10 mouse cellular contexts compared by ENCODE assay signal in the genomic region with DNA sequence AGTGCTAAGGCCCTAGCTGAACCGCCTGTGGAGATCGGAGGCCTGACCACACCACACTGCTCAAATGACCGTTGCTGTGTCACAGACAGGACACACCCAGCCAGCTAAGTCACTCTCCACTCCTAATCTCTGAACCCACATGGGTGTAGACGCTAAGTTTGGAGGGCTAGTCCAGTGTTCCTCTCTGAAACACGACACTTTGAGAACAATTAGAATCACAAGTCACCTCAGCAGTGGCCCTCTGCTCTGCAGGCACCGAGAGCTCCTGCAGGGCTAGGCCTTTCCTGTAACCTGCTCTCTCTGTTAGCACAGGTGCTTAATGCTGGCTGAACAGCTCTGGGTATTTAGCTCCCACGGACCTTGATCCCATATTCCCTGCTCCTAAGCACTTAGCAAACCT. TPM values are rescaled to one million over a fixed set of nuclear protein-coding genes. Genes with fewer than 3 reads are reported as not detected.
DNase-seq lines count a peak whose midpoint lies in the region; ATAC-seq and TF ChIP-seq lines count a peak whose summit lies in the region.
"Had no signal": no experiment of that assay in that cellular context is flagged by ENCODE, and none has a peak within 500 bp of the region (broad histone marks: within the 10 kb centered on the region; RNA-seq: fewer than 3 reads in every experiment).

No protein-coding gene starts in this region.

- peaks cover 4% of the 10 kb centered on the region for H3K27me3 ChIP-seq in E14TG2a.4 (ENCODE audit: insufficient read depth, low read length)
- no peaks in the 10 kb centered on the region for H3K27me3 ChIP-seq in heart, embryonic 11.5 days (ENCODE audit: control insufficient read depth, insufficient read depth, low read length)
- H3K27me3 ChIP-seq in liver, embryonic 14.5 days (ENCODE audit: control insufficient read depth, insufficient read depth, low read length) = no peaks in the 10 kb centered on the region
- H3K27me3 ChIP-seq: embryonic facial prominence, embryonic 12.5 days had no signal

- DNase-seq in gastrocnemius, adult 18-20 months (ENCODE audit: low spot score) = peak; percentile 42
- DNase-seq in gastrocnemius, postnatal 36 days = no peak
- peak; percentile 68 to 71 (median 70) for DNase-seq in liver, embryonic 14.5 days (ENCODE audit: low read depth in 3 of 3, low spot score in 3 of 3)
- DNase-seq in frontal cortex, adult 2 months (ENCODE audit: extremely low spot score in 1 of 2, low spot score in 1 of 2) = no peak
- no peak for DNase-seq in right cerebral cortex, adult 18-20 months
- no peak for DNase-seq in layer of hippocampus, postnatal 10 days (ENCODE audit: low spot score in 2 of 2)
- DNase-seq: adrenal gland, adult 8-10 months had no signal

- H3K4me1 ChIP-seq in E14TG2a.4 (replicated peaks; ENCODE audit: low read depth, low read length) = peaks cover 42% of the 10 kb centered on the region
- peaks cover 18% of the 10 kb centered on the region for H3K4me1 ChIP-seq in heart, embryonic 11.5 days (ENCODE audit: control insufficient read depth, insufficient read depth, low read length)
- peaks cover 28 to 37% of the 10 kb centered on the region in 2 experiments for H3K4me1 ChIP-seq in liver, embryonic 14.5 days (replicated peaks; ENCODE audit: control insufficient read depth in 2 of 2, insufficient read depth in 2 of 2, low read length in 1 of 2)

- intact Hi-C loops in gastrocnemius, postnatal 36 days (cut with DNase I) = no loop called here

- peak overlapping the region; percentile 95 for H3K27ac ChIP-seq in heart, embryonic 11.5 days (ENCODE audit: low read depth, low read length)
- peak overlapping the region; percentile 87 for H3K27ac ChIP-seq in liver, embryonic 14.5 days

- H3K9ac ChIP-seq in heart, embryonic 11.5 days (ENCODE audit: low read depth, low read length) = peak overlapping the region; percentile 61
- peak overlapping the region; percentile 61 for H3K9ac ChIP-seq in liver, embryonic 14.5 days (replicated peaks)
- H3K9ac ChIP-seq: embryonic facial prominence, embryonic 12.5 days had no signal

- peak; percentile 66 for TF ChIP-seq EP300 in liver, embryonic 14.5 days (IDR thresholded peaks at IDR 0.05; ENCODE audit: low read depth)

- H3K9me3 ChIP-seq in E14TG2a.4 (ENCODE audit: low read length) = no peaks in the 10 kb centered on the region
- no peaks in the 10 kb centered on the region for H3K9me3 ChIP-seq in heart, embryonic 11.5 days (replicated peaks; ENCODE audit: control insufficient read depth, low read length)
- no peaks in the 10 kb centered on the region for H3K9me3 ChIP-seq in liver, embryonic 14.5 days (ENCODE audit: control insufficient read depth, low read length)
- H3K9me3 ChIP-seq: embryonic facial prominence, embryonic 12.5 days had no signal

- peak; percentile 93 for ATAC-seq in heart, embryonic 11.5 days (replicated peaks; ENCODE audit: insufficient number of reproducible peaks, low FRiP score, low TSS enrichment)
- ATAC-seq in liver, embryonic 14.5 days (ENCODE audit: insufficient read depth) = peak; percentile 95

- H3K36me3 ChIP-seq in E14TG2a.4 (ENCODE audit: insufficient read depth, low read length) = peaks cover 12% of the 10 kb centered on the region; the same call in 1 of the 2 replicates
- H3K36me3 ChIP-seq in heart, embryonic 11.5 days (ENCODE audit: control insufficient read depth, insufficient read depth, low read length) = peaks cover 5% of the 10 kb centered on the region; the same call in 1 of the 2 replicates
- H3K36me3 ChIP-seq in liver, embryonic 14.5 days (replicated peaks; ENCODE audit: control insufficient read depth, insufficient read depth, low read depth) = peaks cover 5% of the 10 kb centered on the region; the same call in 1 of the 2 replicates

- no peak for TF ChIP-seq CTCF in E14TG2a.4 (conservative IDR thresholded peaks at IDR 0.05; ENCODE audit: low read length)
- TF ChIP-seq CTCF in liver, embryonic 14.5 days (IDR thresholded peaks at IDR 0.05; ENCODE audit: low read depth) = no peak

- peak overlapping the region; percentile 50 for H3K4me2 ChIP-seq in heart, embryonic 11.5 days
- peak overlapping the region; percentile 64 for H3K4me2 ChIP-seq in liver, embryonic 14.5 days (ENCODE audit: low read depth)
- H3K4me2 ChIP-seq: embryonic facial prominence, embryonic 12.5 days had no signal

- peak overlapping the region; percentile 24; the same call in 1 of the 2 replicates for H3K4me3 ChIP-seq in E14TG2a.4 (replicated peaks; ENCODE audit: low read length)
- H3K4me3 ChIP-seq in heart, embryonic 11.5 days (ENCODE audit: low read depth, low read length) = no peak overlapping the region
- peak overlapping the region; percentile 13 to 29; a peak in 2 of 4 replicates for H3K4me3 ChIP-seq in liver, embryonic 14.5 days (ENCODE audit: insufficient read depth in 1 of 2, low read depth in 2 of 2, low read length in 2 of 2)
- H3K4me3 ChIP-seq: embryonic facial prominence, embryonic 12.5 days had no signal

- WGBS in heart, embryonic 11.5 days (ENCODE audit: insufficient replicate concordance) = 22% methylated on average over 7 of the region's 7 CpGs
- WGBS in liver, embryonic 14.5 days (ENCODE audit: insufficient replicate concordance) = 12% methylated on average over 7 of the region's 7 CpGs

RNA-seq across cellular contexts. Expression of gene Arfgap3, which starts 5.9 kb away (rescaled TPM):
- total RNA-seq in gastrocnemius, adult 18-20 months (2021) = 1 to 10 TPM; 5.4 to 6.0 TPM
- 1 to 10 TPM; 5.7 to 6.1 TPM for total RNA-seq in gastrocnemius, postnatal 36 days (2021)
- 29.9 and 34.4 TPM in 2 replicates for polyA plus RNA-seq in heart, embryonic 11.5 days (2014; fragmentation: Nextera tagmentation; extraction: Ambion mirVana)
- 10.1 and 10.9 TPM in 2 replicates for polyA plus RNA-seq in liver, embryonic 14.5 days (2012; rRNA removed)
- polyA plus RNA-seq in liver, embryonic 14.5 days (2014; fragmentation: Nextera tagmentation; extraction: Ambion mirVana) = 15.3 and 16.6 TPM in 2 replicates
- polyA plus RNA-seq in frontal cortex, adult 2 months (2012; rRNA removed) = 25.3 and 27.6 TPM in 2 replicates
- 10 to 100 TPM; 19.8 to 22.7 TPM for total RNA-seq in layer of hippocampus, postnatal 10 days (2021)

Comparison
In these comparisons a context has a peak if more than half of its experiments do, and no peak if none do; other contexts are left out.
1. DNase-seq: peak in gastrocnemius, adult 18-20 months (single experiment) and liver, embryonic 14.5 days (3 of 3); none in gastrocnemius, postnatal 36 days (0 of 2), frontal cortex, adult 2 months (0 of 2), right cerebral cortex, adult 18-20 months (single experiment) and layer of hippocampus, postnatal 10 days (0 of 2).